Mouse (Mus musculus): ENCODE data around the gene Rhox3g. TPM values are rescaled to one million over a fixed set of nuclear protein-coding genes. Genes with fewer than 3 reads are reported as not detected.
"Not testable (repeated sequence)": the region's sequence is repeated elsewhere in the genome, so short reads cannot be mapped to it uniquely, and the experiment has no call there.

The Rhox3g gene
- polyA plus RNA-seq (2012; ENCODE audit: insufficient read depth, insufficient read length, missing spikeins) = not detected in 2 replicates

DNA sequence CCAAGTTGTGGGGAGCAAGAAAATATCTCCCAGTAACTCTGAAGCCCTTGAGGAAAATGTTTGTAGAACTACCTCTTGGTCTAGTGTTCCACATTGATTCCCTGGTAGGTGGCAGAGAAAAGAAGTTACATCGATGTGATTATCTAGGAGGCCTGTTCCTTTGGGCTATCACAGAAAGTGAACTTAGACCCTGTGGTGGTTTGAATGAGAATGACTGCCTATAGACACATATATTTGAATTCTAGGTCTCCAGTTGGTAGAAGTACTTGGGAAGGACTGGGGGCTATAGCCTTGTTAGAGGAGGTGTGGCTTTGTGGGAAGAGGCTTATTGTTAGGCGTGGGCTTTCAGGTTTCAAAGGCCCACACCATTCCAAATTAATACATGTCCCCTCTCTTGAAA lies at the start of gene Rhox3g:
Gene Rhox3g, minus strand, starts transcription at position 101 of the 400 bp plus-strand sequence.
- H3K27ac ChIP-seq (replicated peaks; ENCODE audit: low read depth, low read length); H3K4me3 ChIP-seq (ENCODE audit: insufficient read depth, low read depth, low read length): not testable (repeated sequence)

GRCm38 (mm10) chrX:37673177-37673576 lies 44.8 kb upstream of the Rhox3g start, which contains the start of gene Rhox2h:
Gene Rhox2h, minus strand, starts transcription at chrX:37673277.
- H3K4me3 ChIP-seq (ENCODE audit: insufficient read depth, low read depth, low read length); H3K27ac ChIP-seq (replicated peaks; ENCODE audit: low read depth, low read length); H3K4me1 ChIP-seq (ENCODE audit: control insufficient read depth, insufficient read depth, insufficient read length, low read length): not testable (repeated sequence)

More for the DNA sequence above, at the start of gene Rhox3g:
- not testable (repeated sequence) for H3K4me1 ChIP-seq (ENCODE audit: control insufficient read depth, insufficient read depth, insufficient read length, low read length)

GRCm38 (mm10) chrX:37668664-37669063 lies 40.3 kb upstream of the Rhox3g start, which contains the start of gene Rhox3h:
Gene Rhox3h, minus strand, starts transcription at chrX:37668764.
- H3K27ac ChIP-seq (replicated peaks; ENCODE audit: low read depth, low read length) = not testable (repeated sequence)

GRCm38 (mm10) chrX:37651227-37651626 lies 22.8 kb upstream of the Rhox3g start, which contains the start of gene Rhox4g:
Gene Rhox4g, minus strand, starts transcription at chrX:37651327.
- not testable (repeated sequence) for H3K4me3 ChIP-seq (ENCODE audit: insufficient read depth, low read depth, low read length); H3K4me1 ChIP-seq (ENCODE audit: control insufficient read depth, insufficient read depth, insufficient read length, low read length); H3K27ac ChIP-seq (replicated peaks; ENCODE audit: low read depth, low read length)

More at GRCm38 (mm10) chrX:37668664-37669063, 40.3 kb upstream of the Rhox3g start, which contains the start of gene Rhox3h:
- not testable (repeated sequence) for H3K4me3 ChIP-seq (ENCODE audit: insufficient read depth, low read depth, low read length); H3K4me1 ChIP-seq (ENCODE audit: control insufficient read depth, insufficient read depth, insufficient read length, low read length)

- not testable (repeated sequence) for H3K4me1 ChIP-seq (ENCODE audit: control insufficient read depth, insufficient read depth, insufficient read length, low read length); H3K4me3 ChIP-seq (ENCODE audit: insufficient read depth, low read depth, low read length); H3K27ac ChIP-seq (replicated peaks; ENCODE audit: low read depth, low read length)
Measured at GRCm38 (mm10) chrX:37643370-37643769, 15.0 kb upstream of the Rhox3g start, which contains the start of gene Rhox2g. Gene Rhox2g, minus strand, starts transcription at chrX:37643470.

GRCm38 (mm10) chrX:37607604-37608003 lies 20.8 kb downstream of the Rhox3g start, which contains the start of gene Rhox4f:
Gene Rhox4f, minus strand, starts transcription at chrX:37607704.
- not testable (repeated sequence) for H3K4me1 ChIP-seq (ENCODE audit: control insufficient read depth, insufficient read depth, insufficient read length, low read length); H3K4me3 ChIP-seq (ENCODE audit: insufficient read depth, low read depth, low read length); H3K27ac ChIP-seq (replicated peaks; ENCODE audit: low read depth, low read length)

GRCm38 (mm10) chrX:37580692-37581091 lies 47.7 kb downstream of the Rhox3g start, which contains the start of gene Rhox3f:
Gene Rhox3f, plus strand, starts transcription at chrX:37580992.
- not testable (repeated sequence) for H3K4me1 ChIP-seq (ENCODE audit: control insufficient read depth, insufficient read depth, insufficient read length, low read length); H3K27ac ChIP-seq (replicated peaks; ENCODE audit: low read depth, low read length); H3K4me3 ChIP-seq (ENCODE audit: insufficient read depth, low read depth, low read length)

Other genes with a start within 250 kb of the Rhox3g start
- not detected in 2 replicates for gene Rhox3a2, start 248.6 kb downstream of the Rhox3g start, polyA plus RNA-seq (2012; ENCODE audit: insufficient read depth, insufficient read length, missing spikeins)
- not detected in 2 replicates for gene Rhox4a2, start 237.8 kb downstream of the Rhox3g start, polyA plus RNA-seq (2012; ENCODE audit: insufficient read depth, insufficient read length, missing spikeins)
- not detected in 2 replicates for gene Rhox2b, start 216.5 kb downstream of the Rhox3g start, polyA plus RNA-seq (2012; ENCODE audit: insufficient read depth, insufficient read length, missing spikeins)
- not detected in 2 replicates for gene Rhox4b, start 196.1 kb downstream of the Rhox3g start, polyA plus RNA-seq (2012; ENCODE audit: insufficient read depth, insufficient read length, missing spikeins)
- gene Rhox2c, start 174.9 kb downstream of the Rhox3g start, polyA plus RNA-seq (2012; ENCODE audit: insufficient read depth, insufficient read length, missing spikeins) = not detected in 2 replicates
- not detected in 2 replicates for gene Rhox3c, start 170.0 kb downstream of the Rhox3g start, polyA plus RNA-seq (2012; ENCODE audit: insufficient read depth, insufficient read length, missing spikeins)
- not detected in 2 replicates for gene Rhox4c, start 148.3 kb downstream of the Rhox3g start, polyA plus RNA-seq (2012; ENCODE audit: insufficient read depth, insufficient read length, missing spikeins)
- not detected in 2 replicates for gene Rhox2d, start 135.2 kb downstream of the Rhox3g start, polyA plus RNA-seq (2012; ENCODE audit: insufficient read depth, insufficient read length, missing spikeins)
- not detected in 2 replicates for gene Rhox4d, start 114.3 kb downstream of the Rhox3g start, polyA plus RNA-seq (2012; ENCODE audit: insufficient read depth, insufficient read length, missing spikeins)
- not detected in 2 replicates for gene Rhox2e, start 98.2 kb downstream of the Rhox3g start, polyA plus RNA-seq (2012; ENCODE audit: insufficient read depth, insufficient read length, missing spikeins)
- gene Rhox3e, start 86.6 kb downstream of the Rhox3g start, polyA plus RNA-seq (2012; ENCODE audit: insufficient read depth, insufficient read length, missing spikeins) = not detected in 2 replicates
- gene Rhox4e, start 71.2 kb downstream of the Rhox3g start, polyA plus RNA-seq (2012; ENCODE audit: insufficient read depth, insufficient read length, missing spikeins) = not detected in 2 replicates
- not detected in 2 replicates for gene Rhox2f, start 57.2 kb downstream of the Rhox3g start, polyA plus RNA-seq (2012; ENCODE audit: insufficient read depth, insufficient read length, missing spikeins)
- gene Rhox3f, start 47.6 kb downstream of the Rhox3g start, polyA plus RNA-seq (2012; ENCODE audit: insufficient read depth, insufficient read length, missing spikeins) = not detected in 2 replicates
- gene Rhox4f, start 20.9 kb downstream of the Rhox3g start, polyA plus RNA-seq (2012; ENCODE audit: insufficient read depth, insufficient read length, missing spikeins) = not detected in 2 replicates
- gene Rhox2g, start 14.9 kb upstream of the Rhox3g start, polyA plus RNA-seq (2012; ENCODE audit: insufficient read depth, insufficient read length, missing spikeins) = not detected in 2 replicates
- gene Rhox4g, start 22.7 kb upstream of the Rhox3g start, polyA plus RNA-seq (2012; ENCODE audit: insufficient read depth, insufficient read length, missing spikeins) = not detected in 2 replicates
- gene Rhox3h, start 40.2 kb upstream of the Rhox3g start, polyA plus RNA-seq (2012; ENCODE audit: insufficient read depth, insufficient read length, missing spikeins) = not detected in 2 replicates
- gene Rhox2h, start 44.7 kb upstream of the Rhox3g start, polyA plus RNA-seq (2012; ENCODE audit: insufficient read depth, insufficient read length, missing spikeins) = not detected in 2 replicates
- not detected in 2 replicates for gene Rhox5, start 176.2 kb upstream of the Rhox3g start, polyA plus RNA-seq (2012; ENCODE audit: insufficient read depth, insufficient read length, missing spikeins)
- not detected in 2 replicates for gene Rhox6, start 198.3 kb upstream of the Rhox3g start, polyA plus RNA-seq (2012; ENCODE audit: insufficient read depth, insufficient read length, missing spikeins)
- gene Rhox7a, start 203.1 kb upstream of the Rhox3g start, polyA plus RNA-seq (2012; ENCODE audit: insufficient read depth, insufficient read length, missing spikeins) = not detected in 2 replicates